Mouse (Mus musculus) bone marrow, adult 2 months (tissue): Measurements from ENCODE around the gene Trh. TPM values are rescaled to one million over a fixed set of nuclear protein-coding genes. Genes with fewer than 3 reads are reported as not detected.

Source experiments
- H3K27ac ChIP-seq: fragments of 200-500 bp; 2 replicates; pipeline ENCODE4 v1.5.1; 2012; ENCODE audit warnings: low read depth, mild to moderate bottlenecking, control low read depth, inconsistent platforms, low read length; ENCODE audit not compliant: control insufficient read depth, poor library complexity, insufficient read depth
- H3K4me1 ChIP-seq: fragments of 200-500 bp; 2 replicates; pipeline ENCODE4 v1.6.1; 2011; ENCODE audit warnings: low read length; ENCODE audit not compliant: control insufficient read depth, insufficient read depth
- H3K4me3 ChIP-seq: fragments of 200-500 bp; replicated peaks from 2 replicates; pipeline ENCODE3; 2011; ENCODE audit warnings: mild to moderate bottlenecking, low read depth, low read length, control low read depth; ENCODE audit not compliant: control insufficient read depth
- CTCF ChIP-seq: fragments of 200-500 bp; IDR thresholded peaks from 2 replicates; pipeline ENCODE4 v1.5.1; 2011; ENCODE audit warnings: low read length, control low read depth; ENCODE audit not compliant: control insufficient read depth, insufficient read depth
- POLR2A ChIP-seq: fragments of 200-500 bp; IDR thresholded peaks from 2 replicates; pipeline ENCODE4 v1.6.1; 2011; ENCODE audit warnings: low read depth, mild to moderate bottlenecking, control low read depth, low read length, borderline replicate concordance; ENCODE audit not compliant: control insufficient read depth
- WGBS: fragments of 180-500 bp; shearing (Covaris S2); methylation state at CpG from one replicate; pipeline ENCODE4 v1.1.7; 2018; 5-methylcytosine and 5-hydroxymethylcytosine counted together
- polyA plus RNA-seq: library from polyadenylated mRNA; stranded (reverse); fragments of >200 nt; gene quantifications from 2 replicates; pipeline ENCODE4 v1.2.4, GENCODE M21; 2011; ENCODE audit warnings: low replicate concordance; ENCODE audit not compliant: missing spikeins, insufficient read depth, insufficient read length

Trh gene
- polyA plus RNA-seq, 1 experiment = 13.5 TPM

DNA sequence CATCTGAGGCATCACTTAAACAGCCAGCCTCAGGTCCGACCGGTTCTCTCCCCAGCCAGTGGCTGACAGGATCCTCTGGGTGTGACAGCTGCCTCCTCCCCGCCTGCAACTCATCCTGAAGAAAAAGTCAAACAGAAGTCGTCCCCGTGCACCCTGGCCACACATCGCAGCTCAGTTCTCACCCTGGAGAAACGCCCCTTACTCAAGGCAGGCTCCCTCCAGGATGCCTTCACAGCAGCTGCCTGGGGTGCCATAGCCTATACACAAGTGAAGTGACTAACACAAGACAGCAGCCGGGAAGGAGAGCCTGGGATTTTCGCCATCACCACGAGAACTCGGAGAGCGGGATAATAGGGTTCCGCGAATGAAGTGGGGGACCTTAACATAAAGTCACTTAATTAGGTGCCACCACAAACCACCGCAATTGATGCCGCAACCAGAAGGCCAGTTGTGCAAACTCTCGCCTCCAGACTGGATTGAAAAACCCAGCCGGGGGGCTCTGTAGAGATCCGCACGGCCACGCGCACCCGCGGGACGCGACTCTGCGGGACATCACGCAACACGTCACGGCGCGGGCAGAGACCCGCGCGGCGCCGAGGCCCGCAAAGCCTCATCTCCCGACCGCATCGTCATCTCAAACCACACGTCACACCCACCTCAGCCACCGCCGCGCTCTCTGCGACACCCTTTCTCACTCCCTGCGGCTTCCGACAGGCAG lies 30.2 kb downstream of the Trh start:
- TF ChIP-seq CTCF = no peak
- no peak for TF ChIP-seq POLR2A
- peak overlapping the region; percentile 84 for H3K27ac ChIP-seq

DNA sequence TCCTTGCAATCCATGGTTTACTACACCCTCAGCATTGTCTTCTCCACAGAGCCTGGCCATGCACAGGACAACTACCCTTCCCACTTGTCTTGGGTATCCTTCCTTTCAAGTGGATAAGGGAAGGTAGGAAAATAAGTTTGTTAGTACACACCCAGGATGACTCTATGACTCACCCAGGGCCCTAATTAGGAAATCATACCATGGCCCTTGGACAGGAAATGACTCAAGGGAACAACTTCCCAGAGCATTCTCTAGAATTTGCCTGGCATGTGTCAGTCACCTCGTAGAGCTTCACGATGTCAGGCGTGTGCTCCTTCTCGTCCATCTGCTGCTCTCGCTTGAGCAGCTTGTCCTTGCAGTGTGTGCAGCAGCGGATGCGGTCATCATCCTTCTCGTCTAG lies 45.0 kb downstream of the Trh start:
- Histone ChIP-seq H3K4me3 (no peak overlapping the region), H3K27ac (no peak overlapping the region), H3K4me1 (peaks cover 2% of the 10 kb centered on the region)
- 78% methylated on average over 8 of the region's 8 CpGs for WGBS
- TF ChIP-seq CTCF = no peak
- TF ChIP-seq POLR2A = no peak

More for the DNA sequence above, 30.2 kb downstream of the Trh start:
- WGBS = under 1% methylated on average over 48 of the region's 48 CpGs
- no peaks in the 10 kb centered on the region; the same call in 1 of the 2 replicates for H3K4me1 ChIP-seq
- peak overlapping the region; percentile 99 for H3K4me3 ChIP-seq

Other genes with a start within 250 kb of the Trh start
- 14.5 and 19.9 TPM in 2 replicates for gene Nr2c2, start 153.3 kb downstream of the Trh start, polyA plus RNA-seq
- 42.3 and 63.3 TPM in 2 replicates for gene Mrps25, start 60.6 kb downstream of the Trh start, polyA plus RNA-seq
- 7.7 and 8.5 TPM in 2 replicates for gene Rbsn, start 29.7 kb downstream of the Trh start, polyA plus RNA-seq